Mouse (Mus musculus): Measurements from ENCODE around the gene Zfp398.
A peak's percentile ranks its signal among the peaks of the same experiment; 100 is the strongest.
"Not testable (repeated sequence)": the region's sequence is repeated elsewhere in the genome, so short reads cannot be mapped to it uniquely, and the experiment has no call there.

Zfp398 gene

GRCm38 (mm10) chr6:47824241-47824640, 11.2 kb upstream of the Zfp398 start:
- no peak for DNase-seq (ENCODE audit: low spot score in 2 of 2)

GRCm38 (mm10) chr6:47827462-47827861, 8.0 kb upstream of the Zfp398 start:
- DNase-seq (ENCODE audit: low spot score in 2 of 2) = no peak

GRCm38 (mm10) chr6:47828950-47829349, 6.5 kb upstream of the Zfp398 start:
- no peak for DNase-seq (ENCODE audit: low spot score in 2 of 2)

- peak; percentile 84 to 90 for DNase-seq (ENCODE audit: low spot score in 2 of 2)
Measured at GRCm38 (mm10) chr6:47830104-47831078, 5.1 kb upstream of the Zfp398 start, which contains the start of gene Zfp786. Gene Zfp786, minus strand, starts transcription at chr6:47830867.

- DNase-seq (ENCODE audit: low spot score in 2 of 2) = no peak
Measured at GRCm38 (mm10) chr6:47832220-47832619, 3.2 kb upstream of the Zfp398 start.

- peak in 1 of 2 experiments; percentile 31 for DNase-seq (ENCODE audit: low spot score in 2 of 2)
Measured at GRCm38 (mm10) chr6:47835984-47836521, 592 bp downstream of the Zfp398 start.

- no peak for DNase-seq (ENCODE audit: low spot score in 2 of 2)
Measured at GRCm38 (mm10) chr6:47837630-47838029, 2.2 kb downstream of the Zfp398 start.

GRCm38 (mm10) chr6:47841077-47841476, 5.6 kb downstream of the Zfp398 start:
- no peak for DNase-seq (ENCODE audit: low spot score in 2 of 2)

GRCm38 (mm10) chr6:47841831-47842230, 6.4 kb downstream of the Zfp398 start:
- DNase-seq (ENCODE audit: low spot score in 2 of 2) = no peak

- no peak for DNase-seq (ENCODE audit: low spot score in 2 of 2)
Measured at GRCm38 (mm10) chr6:47842337-47842736, 6.9 kb downstream of the Zfp398 start.

- no peak for DNase-seq (ENCODE audit: low spot score in 2 of 2)
Measured at GRCm38 (mm10) chr6:47845779-47846178, 10.3 kb downstream of the Zfp398 start.

GRCm38 (mm10) chr6:47857241-47857640, 21.8 kb downstream of the Zfp398 start:
- DNase-seq (ENCODE audit: low spot score in 2 of 2) = no peak

- DNase-seq (ENCODE audit: low spot score in 2 of 2) = not testable (repeated sequence)
Measured at GRCm38 (mm10) chr6:47857729-47858128, 22.3 kb downstream of the Zfp398 start.

- DNase-seq (ENCODE audit: low spot score in 2 of 2) = no peak
Measured at GRCm38 (mm10) chr6:47872266-47872665, 36.8 kb downstream of the Zfp398 start.

GRCm38 (mm10) chr6:47877058-47877457, 41.6 kb downstream of the Zfp398 start, which contains the start of gene Zfp282:
Gene Zfp282, plus strand, starts transcription at chr6:47877204.
- DNase-seq (ENCODE audit: low spot score in 2 of 2) = no peak

GRCm38 (mm10) chr6:47877461-47878132, 42.1 kb downstream of the Zfp398 start:
- DNase-seq (ENCODE audit: low spot score in 2 of 2) = peak; percentile 87 to 92

- DNase-seq (ENCODE audit: low spot score in 2 of 2) = peak in 1 of 2 experiments; percentile 5
Measured at GRCm38 (mm10) chr6:47878133-47878514, 42.7 kb downstream of the Zfp398 start.

GRCm38 (mm10) chr6:47878593-47878992, 43.1 kb downstream of the Zfp398 start:
- DNase-seq (ENCODE audit: low spot score in 2 of 2) = no peak

- peak; percentile 27 to 57 for DNase-seq (ENCODE audit: low spot score in 2 of 2)
Measured at GRCm38 (mm10) chr6:47879049-47879716, 43.7 kb downstream of the Zfp398 start.

- peak; percentile 46 to 68 for DNase-seq (ENCODE audit: low spot score in 2 of 2)
Measured at GRCm38 (mm10) chr6:47880166-47880565, 44.7 kb downstream of the Zfp398 start.

- no peak for DNase-seq (ENCODE audit: low spot score in 2 of 2)
Measured at GRCm38 (mm10) chr6:47888812-47889383, 53.4 kb downstream of the Zfp398 start.

Data from urinary bladder, postnatal 36 days (tissue).